ENCODE assay signal across 8 mouse cellular contexts in genomic region chr12:85346374-85346773, GRCm38 (mm10). TPM values are rescaled to one million over a fixed set of nuclear protein-coding genes. Genes with fewer than 3 reads are reported as not detected.
DNase-seq lines count a peak whose midpoint lies in the region; ATAC-seq and TF ChIP-seq lines count a peak whose summit lies in the region.
"Had no signal": no experiment of that assay in that cellular context is flagged by ENCODE, and none has a peak within 500 bp of the region (broad histone marks: within the 10 kb centered on the region; RNA-seq: fewer than 3 reads in every experiment).

No protein-coding gene starts in this region.

- H3K36me3 ChIP-seq in intestine, postnatal 0 days (ENCODE audit: control insufficient read depth, insufficient read depth) = peaks cover 22% of the 10 kb centered on the region
- peaks cover 11% of the 10 kb centered on the region for H3K36me3 ChIP-seq in spleen, adult 2 months (ENCODE audit: control insufficient read depth, insufficient read depth, low read length)

- peak; percentile 78 for TF ChIP-seq CTCF in intestine, postnatal 0 days (IDR thresholded peaks at IDR 0.05; ENCODE audit: low read depth)
- peak; percentile 21; the same call in 1 of the 2 replicates for TF ChIP-seq CTCF in lung, adult 2 months (IDR thresholded peaks at IDR 0.05; ENCODE audit: insufficient read depth, low read length)
- TF ChIP-seq CTCF in spleen, adult 2 months (IDR thresholded peaks at IDR 0.05; ENCODE audit: extremely low read depth, insufficient read depth, insufficient read length, insufficient replicate concordance) = no peak

- H3K4me2 ChIP-seq in intestine, postnatal 0 days (replicated peaks; ENCODE audit: low read depth) = no peak overlapping the region

- H3K27ac ChIP-seq in intestine, postnatal 0 days (ENCODE audit: low read depth, low read length) = no peak overlapping the region
- H3K27ac ChIP-seq in spleen, adult 2 months (ENCODE audit: insufficient read depth, low read length) = no peak overlapping the region

- H3K9me3 ChIP-seq in intestine, postnatal 0 days (ENCODE audit: control insufficient read depth) = no peaks in the 10 kb centered on the region

- no peak overlapping the region for H3K4me3 ChIP-seq in intestine, postnatal 0 days (ENCODE audit: low read depth, low read length)
- no peak overlapping the region for H3K4me3 ChIP-seq in lung, adult 2 months (replicated peaks; ENCODE audit: extremely low read depth, low read depth, low read length)
- no peak overlapping the region for H3K4me3 ChIP-seq in spleen, adult 2 months (ENCODE audit: extremely low read depth, insufficient read depth, insufficient read length)
- H3K4me3 ChIP-seq: myocyte had no signal

- WGBS in intestine, postnatal 0 days = 38% methylated on average over 3 of the region's 3 CpGs
- 40% methylated on average over 3 of the region's 3 CpGs for WGBS in lung, adult 2 months
- 41% methylated on average over 3 of the region's 3 CpGs for WGBS in spleen, adult 2 months

- peak; percentile 50; the same call in 1 of the 2 replicates for ATAC-seq in intestine, postnatal 0 days

- peak; percentile 46 for DNase-seq in ovary, postnatal 14 days (ENCODE audit: low spot score)
- no peak for DNase-seq in ovary, postnatal 10 days (ENCODE audit: low spot score)
- DNase-seq in T-cell, adult 2 months (ENCODE audit: low spot score) = peak; percentile 60
- DNase-seq in embryo, embryonic 9.5 days (ENCODE audit: extremely low spot score) = peak; percentile 63
- DNase-seq in lung, adult 2 months = no peak
- DNase-seq in spleen, adult 2 months (ENCODE audit: low read depth in 1 of 2, low spot score in 2 of 2) = peak; percentile 25 to 61

- no peak for TF ChIP-seq POLR2A in lung, adult 2 months (IDR thresholded peaks at IDR 0.05; ENCODE audit: borderline replicate concordance, extremely low read depth, low read depth, low read length)
- TF ChIP-seq POLR2A in spleen, adult 2 months (IDR thresholded peaks at IDR 0.05; ENCODE audit: low read depth, low read length) = no peak

- H3K4me1 ChIP-seq in intestine, postnatal 0 days (replicated peaks; ENCODE audit: control insufficient read depth, insufficient read depth, low read length) = no peaks in the 10 kb centered on the region
- H3K4me1 ChIP-seq in lung, adult 2 months (ENCODE audit: control insufficient read depth, insufficient read depth, low read length) = peaks cover 19% of the 10 kb centered on the region
- H3K4me1 ChIP-seq in spleen, adult 2 months (ENCODE audit: control insufficient read depth, insufficient read depth, insufficient read length) = peaks cover 5% of the 10 kb centered on the region; the same call in 1 of the 2 replicates

- H3K27me3 ChIP-seq in intestine, postnatal 0 days (replicated peaks; ENCODE audit: control insufficient read depth, insufficient read depth, low read length) = no peaks in the 10 kb centered on the region
- H3K27me3 ChIP-seq in spleen, adult 2 months (ENCODE audit: control insufficient read depth, insufficient read depth, low read length) = no peaks in the 10 kb centered on the region

- H3K9ac ChIP-seq in intestine, postnatal 0 days (ENCODE audit: low read depth, low read length) = no peak overlapping the region

RNA-seq across cellular contexts. Expression of gene Nek9, which starts 7.2 kb away (rescaled TPM):
- polyA plus RNA-seq in intestine, postnatal 0 days (2015; fragmentation: Nextera tagmentation; extraction: Ambion mirVana) = 10.2 and 10.3 TPM in 2 replicates
- 32.7 and 39.7 TPM in 2 replicates for polyA plus RNA-seq in lung, adult 2 months (2012; rRNA removed)
- polyA plus RNA-seq in spleen, adult 2 months (2012; rRNA removed) = 18.7 and 20.2 TPM in 2 replicates

RNA-seq across cellular contexts. Expression of gene Tmed10, which starts 28.3 kb away (rescaled TPM):
- polyA plus RNA-seq in intestine, postnatal 0 days (2015; fragmentation: Nextera tagmentation; extraction: Ambion mirVana) = 328 TPM in 2 replicates
- 227 and 239 TPM in 2 replicates for polyA plus RNA-seq in lung, adult 2 months (2012; rRNA removed)
- 93.3 and 133 TPM in 2 replicates for polyA plus RNA-seq in spleen, adult 2 months (2012; rRNA removed)

RNA-seq across cellular contexts. Expression of gene Zc2hc1c, which starts 58.0 kb away (rescaled TPM):
- polyA plus RNA-seq in intestine, postnatal 0 days (2015; fragmentation: Nextera tagmentation; extraction: Ambion mirVana) = 0.86 and 0.96 TPM in 2 replicates
- 1.5 and 1.7 TPM in 2 replicates for polyA plus RNA-seq in lung, adult 2 months (2012; rRNA removed)
- polyA plus RNA-seq in spleen, adult 2 months (2012; rRNA removed) = 0.28 and 0.33 TPM in 2 replicates

RNA-seq across cellular contexts. Expression of gene Acyp1, which starts 58.1 kb away (rescaled TPM):
- 50.3 and 51.9 TPM in 2 replicates for polyA plus RNA-seq in intestine, postnatal 0 days (2015; fragmentation: Nextera tagmentation; extraction: Ambion mirVana)
- 6.3 and 8.7 TPM in 2 replicates for polyA plus RNA-seq in lung, adult 2 months (2012; rRNA removed)
- polyA plus RNA-seq in spleen, adult 2 months (2012; rRNA removed) = 3.4 and 3.9 TPM in 2 replicates

Comparison
In these comparisons a context has a peak if more than half of its experiments do, and no peak if none do; other contexts are left out.
1. DNase-seq: peak in ovary, postnatal 14 days (single experiment), T-cell, adult 2 months (single experiment), embryo, embryonic 9.5 days (single experiment) and spleen, adult 2 months (2 of 2); none in ovary, postnatal 10 days (single experiment) and lung, adult 2 months (single experiment).